Mouse (Mus musculus): ENCODE data around the gene Fgf15. TPM values are rescaled to one million over a fixed set of nuclear protein-coding genes. Genes with fewer than 3 reads are reported as not detected.

Fgf15 gene
- polyA plus RNA-seq, 1 experiment: not detected

DNA sequence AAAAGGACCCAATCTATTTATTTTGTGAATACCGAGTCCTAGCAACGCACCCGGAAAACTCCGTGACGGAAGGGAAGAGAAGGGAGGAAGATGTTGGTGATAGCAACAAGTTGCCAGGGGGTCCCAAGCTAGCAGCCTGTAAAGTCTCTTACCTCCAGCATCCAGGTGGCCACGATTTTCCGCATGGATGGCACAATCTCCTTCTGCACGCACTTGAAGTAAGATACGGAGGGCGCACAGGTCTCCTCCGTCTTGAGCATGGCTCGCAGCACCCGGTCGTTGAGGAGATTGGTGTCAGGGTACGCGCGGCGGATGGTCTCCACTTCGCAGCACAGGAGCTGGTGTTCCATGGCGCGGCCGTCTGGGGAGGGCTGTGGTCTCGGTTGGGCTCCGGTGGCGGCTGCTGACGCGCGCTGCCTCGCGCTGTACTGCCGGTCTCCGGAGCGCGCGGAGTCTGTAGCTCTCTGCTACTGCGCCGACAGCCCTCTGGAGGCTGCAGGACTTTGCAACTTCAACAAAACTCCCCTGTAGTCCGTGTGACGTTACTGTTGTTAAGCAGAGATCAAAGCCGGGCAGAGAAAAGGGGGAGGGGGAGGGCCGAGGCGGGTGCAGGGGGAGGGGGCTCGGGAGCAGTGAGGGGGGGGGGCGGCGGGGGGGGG lies 43.1 kb downstream of the Fgf15 start, which contains the start of gene Ccnd1:
TSS of gene Ccnd1 (minus strand) at position 582 of the 659 bp plus-strand sequence.
- H3K79me2 ChIP-seq (ENCODE audit: control insufficient read depth, insufficient read depth): peaks cover 26% of the 10 kb centered on the region
- H3ac ChIP-seq (ENCODE audit: control insufficient read depth, insufficient read length): peak within 1 kb of the TSS; percentile 12
- H3K4me3 ChIP-seq: peak within 1 kb of the TSS; percentile 71
- H3K27me3 ChIP-seq (ENCODE audit: control insufficient read depth, insufficient read depth, insufficient read length): no peaks in the 10 kb centered on the region
- H3K4me2 ChIP-seq (ENCODE audit: low read depth): peak within 1 kb of the TSS; percentile 95
- TF ChIP-seq MAX (IDR thresholded peaks at IDR 0.05; ENCODE audit: low read depth) (no peak), POLR2A (IDR thresholded peaks at IDR 0.05; ENCODE audit: insufficient read length, low read depth) (peak; percentile 71), MYOD1 (IDR thresholded peaks at IDR 0.05; ENCODE audit: control insufficient read depth in 1 of 3, insufficient read length in 2 of 3, low read depth in 2 of 3) (no peak), E2F4 (IDR thresholded peaks at IDR 0.05; ENCODE audit: insufficient read depth) (peak; percentile 12), CEBPB (IDR thresholded peaks at IDR 0.05; ENCODE audit: insufficient read depth, poor library complexity, severe bottlenecking) (no peak), POLR2AphosphoS2 (IDR thresholded peaks at IDR 0.05; ENCODE audit: insufficient read length, low read depth) (peak; percentile 68), USF1 (IDR thresholded peaks at IDR 0.05; ENCODE audit: low read depth) (no peak), REST (IDR thresholded peaks at IDR 0.05; ENCODE audit: insufficient read depth, insufficient read length) (no peak), TCF12 (IDR thresholded peaks at IDR 0.05; ENCODE audit: insufficient read depth, poor library complexity, severe bottlenecking) (no peak), MYOG (IDR thresholded peaks at IDR 0.05; ENCODE audit: control insufficient read depth in 1 of 3, insufficient read depth in 1 of 3, insufficient read length in 2 of 3, low read depth in 2 of 3) (no peak), SRF (IDR thresholded peaks at IDR 0.05; ENCODE audit: control insufficient read depth, insufficient read length, low read depth) (no peak), TCF3 (IDR thresholded peaks at IDR 0.05; ENCODE audit: insufficient read length, low read depth) (no peak)
- no peaks in the 10 kb centered on the region for H3K36me3 ChIP-seq (ENCODE audit: control insufficient read depth, insufficient read depth)

DNA sequence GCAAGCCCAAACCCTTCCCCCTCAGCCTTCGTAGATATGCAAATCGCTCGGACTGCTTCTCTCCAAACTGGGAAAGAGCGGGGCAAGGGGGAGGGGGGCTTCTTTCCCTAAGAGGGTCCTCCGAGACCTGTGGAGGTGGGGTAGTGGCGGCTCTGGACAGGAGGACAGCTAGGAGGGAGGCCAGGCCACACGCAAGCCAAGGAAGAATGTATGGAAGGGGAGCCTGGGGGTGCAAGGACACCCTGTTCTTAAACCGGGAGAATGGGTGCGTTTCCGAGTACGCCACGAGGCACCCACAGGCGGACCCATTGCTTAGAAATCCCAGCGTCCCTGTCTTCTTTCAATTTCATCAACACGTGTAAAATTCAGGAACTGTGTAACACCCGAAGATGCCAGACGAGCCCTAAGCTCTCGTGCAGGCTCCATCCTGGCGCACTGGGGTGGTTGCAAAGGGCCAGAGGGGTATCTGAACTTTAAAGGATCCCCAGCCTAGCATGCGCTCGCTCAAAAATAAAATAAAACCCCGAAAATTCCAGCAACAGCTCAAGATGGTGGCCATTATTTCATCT lies 43.8 kb downstream of the Fgf15 start:
- no peaks in the 10 kb centered on the region for H3K27me3 ChIP-seq (ENCODE audit: control insufficient read depth, insufficient read depth, insufficient read length)
- H3K4me2 ChIP-seq (ENCODE audit: low read depth): peak overlapping the region; percentile 95
- TF ChIP-seq SRF (IDR thresholded peaks at IDR 0.05; ENCODE audit: control insufficient read depth, insufficient read length, low read depth): no peak
- TF ChIP-seq TCF3 (IDR thresholded peaks at IDR 0.05; ENCODE audit: insufficient read length, low read depth): no peak
- TF ChIP-seq POLR2AphosphoS2 (IDR thresholded peaks at IDR 0.05; ENCODE audit: insufficient read length, low read depth): no peak
- TF ChIP-seq TCF12 (IDR thresholded peaks at IDR 0.05; ENCODE audit: insufficient read depth, poor library complexity, severe bottlenecking): no peak
- no peak for TF ChIP-seq POLR2A (IDR thresholded peaks at IDR 0.05; ENCODE audit: insufficient read length, low read depth)
- no peak for TF ChIP-seq E2F4 (IDR thresholded peaks at IDR 0.05; ENCODE audit: insufficient read depth)
- TF ChIP-seq MYOD1 (IDR thresholded peaks at IDR 0.05; ENCODE audit: control insufficient read depth in 1 of 3, insufficient read length in 2 of 3, low read depth in 2 of 3): no peak
- no peak for TF ChIP-seq USF1 (IDR thresholded peaks at IDR 0.05; ENCODE audit: low read depth)
- no peak for TF ChIP-seq MYOG (IDR thresholded peaks at IDR 0.05; ENCODE audit: control insufficient read depth in 1 of 3, insufficient read depth in 1 of 3, insufficient read length in 2 of 3, low read depth in 2 of 3)
- TF ChIP-seq MAX (IDR thresholded peaks at IDR 0.05; ENCODE audit: low read depth): no peak
- H3K79me2 ChIP-seq (ENCODE audit: control insufficient read depth, insufficient read depth): peaks cover 26% of the 10 kb centered on the region
- H3K4me3 ChIP-seq: peak overlapping the region; percentile 71
- peak overlapping the region; percentile 12 for H3ac ChIP-seq (ENCODE audit: control insufficient read depth, insufficient read length)
- H3K36me3 ChIP-seq (ENCODE audit: control insufficient read depth, insufficient read depth): no peaks in the 10 kb centered on the region

DNA sequence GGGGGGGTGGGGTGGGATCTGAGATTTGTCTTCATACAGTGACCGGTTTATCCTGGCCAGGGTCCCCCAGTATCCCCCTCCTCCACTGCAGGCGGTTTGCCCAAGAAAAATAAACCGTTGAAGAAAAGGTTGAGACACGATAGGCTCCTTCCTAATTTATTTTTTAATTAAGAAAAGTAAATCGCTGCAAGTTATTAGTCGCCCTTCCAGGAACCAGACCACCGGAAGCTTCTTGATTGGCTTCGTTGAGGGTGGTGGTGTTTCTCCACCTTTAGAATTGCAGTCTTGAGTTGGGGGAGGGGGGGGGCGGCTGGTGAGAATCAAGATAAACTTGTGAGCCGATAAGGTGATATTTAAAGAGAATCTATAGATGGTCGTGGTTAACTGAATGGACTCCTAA lies 44.3 kb downstream of the Fgf15 start:
- Histone ChIP-seq H3ac (ENCODE audit: control insufficient read depth, insufficient read length) (no peak overlapping the region), H3K27me3 (ENCODE audit: control insufficient read depth, insufficient read depth, insufficient read length) (no peaks in the 10 kb centered on the region), H3K4me3 (peak overlapping the region; percentile 71), H3K36me3 (ENCODE audit: control insufficient read depth, insufficient read depth) (no peaks in the 10 kb centered on the region), H3K79me2 (ENCODE audit: control insufficient read depth, insufficient read depth) (peaks cover 26% of the 10 kb centered on the region), H3K4me2 (ENCODE audit: low read depth) (peak overlapping the region; percentile 95)
- no peak for TF ChIP-seq E2F4 (IDR thresholded peaks at IDR 0.05; ENCODE audit: insufficient read depth)
- TF ChIP-seq TCF3 (IDR thresholded peaks at IDR 0.05; ENCODE audit: insufficient read length, low read depth): no peak
- TF ChIP-seq TCF12 (IDR thresholded peaks at IDR 0.05; ENCODE audit: insufficient read depth, poor library complexity, severe bottlenecking): no peak
- TF ChIP-seq MYOD1 (IDR thresholded peaks at IDR 0.05; ENCODE audit: control insufficient read depth in 1 of 3, insufficient read length in 2 of 3, low read depth in 2 of 3): no peak
- TF ChIP-seq SRF (IDR thresholded peaks at IDR 0.05; ENCODE audit: control insufficient read depth, insufficient read length, low read depth): no peak
- TF ChIP-seq POLR2A (IDR thresholded peaks at IDR 0.05; ENCODE audit: insufficient read length, low read depth): no peak
- no peak for TF ChIP-seq POLR2AphosphoS2 (IDR thresholded peaks at IDR 0.05; ENCODE audit: insufficient read length, low read depth)
- TF ChIP-seq MAX (IDR thresholded peaks at IDR 0.05; ENCODE audit: low read depth): no peak
- TF ChIP-seq USF1 (IDR thresholded peaks at IDR 0.05; ENCODE audit: low read depth): no peak
- TF ChIP-seq MYOG (IDR thresholded peaks at IDR 0.05; ENCODE audit: control insufficient read depth in 1 of 3, insufficient read depth in 1 of 3, insufficient read length in 2 of 3, low read depth in 2 of 3): no peak
- TF ChIP-seq CEBPB (IDR thresholded peaks at IDR 0.05; ENCODE audit: insufficient read depth, poor library complexity, severe bottlenecking): no peak
- no peak for TF ChIP-seq REST (IDR thresholded peaks at IDR 0.05; ENCODE audit: insufficient read depth, insufficient read length)

DNA sequence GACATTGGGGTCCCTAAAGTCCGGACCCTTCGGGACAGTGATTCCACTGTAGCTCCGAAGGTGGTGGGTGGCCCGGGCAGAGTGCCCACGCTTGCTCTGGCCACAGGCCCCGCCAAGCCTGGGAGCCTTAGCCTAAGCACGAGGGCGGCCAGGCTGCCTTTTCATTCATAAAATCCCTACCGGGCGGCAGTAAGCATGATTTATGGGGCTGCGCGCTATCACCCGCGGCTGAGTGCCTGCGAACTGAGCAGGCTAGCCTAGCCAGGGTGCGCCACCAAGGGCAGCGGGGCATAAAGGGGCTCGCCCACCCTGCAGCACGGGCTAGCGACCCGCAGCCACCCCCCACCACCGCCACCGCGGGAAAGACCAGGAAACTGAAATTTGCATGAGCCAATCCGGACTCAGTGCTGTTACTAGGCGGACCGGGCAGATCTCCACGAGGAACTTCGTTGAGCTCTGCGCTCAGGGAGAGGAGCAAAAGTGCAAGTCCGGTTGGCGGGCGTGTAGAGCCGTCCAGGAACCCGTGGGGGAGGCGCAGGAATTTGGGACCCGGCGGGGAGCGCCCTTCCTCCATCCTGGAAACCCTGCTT lies 45.0 kb downstream of the Fgf15 start:
- no peak overlapping the region for H3ac ChIP-seq (ENCODE audit: control insufficient read depth, insufficient read length)
- H3K36me3 ChIP-seq (ENCODE audit: control insufficient read depth, insufficient read depth): no peaks in the 10 kb centered on the region
- TF ChIP-seq POLR2A (IDR thresholded peaks at IDR 0.05; ENCODE audit: insufficient read length, low read depth): peak; percentile 13
- no peak for TF ChIP-seq MYOG (IDR thresholded peaks at IDR 0.05; ENCODE audit: control insufficient read depth in 1 of 3, insufficient read depth in 1 of 3, insufficient read length in 2 of 3, low read depth in 2 of 3)
- H3K79me2 ChIP-seq (ENCODE audit: control insufficient read depth, insufficient read depth): peaks cover 26% of the 10 kb centered on the region
- peak overlapping the region; percentile 71 for H3K4me3 ChIP-seq
- H3K27me3 ChIP-seq (ENCODE audit: control insufficient read depth, insufficient read depth, insufficient read length): no peaks in the 10 kb centered on the region
- peak overlapping the region; percentile 95 for H3K4me2 ChIP-seq (ENCODE audit: low read depth)
